Mouse (Mus musculus): ENCODE results near the gene Kcng4. TPM values are rescaled to one million over a fixed set of nuclear protein-coding genes. Genes with fewer than 3 reads are reported as not detected.
A peak's percentile ranks its signal among the peaks of the same experiment; 100 is the strongest.

Gene Kcng4
- polyA plus RNA-seq, 1 experiment from 2014 or later: 0.14 TPM

GRCm38 (mm10) chr8:119604996-119605395 lies 30.5 kb downstream of the Kcng4 start, which contains the start of gene Taf1c:
TSS of gene Taf1c (minus strand) at chr8:119605222.
- Histone ChIP-seq H3K9ac (replicated peaks) (peak within 1 kb of the TSS; percentile 74), H3K9me3 (replicated peaks) (no peaks in the 10 kb centered on the region), H3K27ac (replicated peaks) (peak within 1 kb of the TSS; percentile 67), H3K36me3 (peaks cover 26% of the 10 kb centered on the region), H3K4me3 (replicated peaks) (peak within 1 kb of the TSS; percentile 85), H3K4me2 (peak within 1 kb of the TSS; percentile 88), H3K4me1 (peaks cover 17% of the 10 kb centered on the region), H3K27me3 (replicated peaks) (no peaks in the 10 kb centered on the region)
- under 1% methylated on average over 23 of the region's 23 CpGs for WGBS
- ATAC-seq (ENCODE audit: low FRiP score): peak; percentile 85

- H3K9me3 ChIP-seq (replicated peaks): no peaks in the 10 kb centered on the region
- H3K4me2 ChIP-seq: peak overlapping the region; percentile 88
- ATAC-seq (ENCODE audit: low FRiP score): no peak
- H3K36me3 ChIP-seq: peaks cover 31% of the 10 kb centered on the region
- H3K4me3 ChIP-seq (replicated peaks): peak overlapping the region; percentile 85
- WGBS: 41% methylated on average over 12 of the region's 12 CpGs
- H3K4me1 ChIP-seq: peaks cover 17% of the 10 kb centered on the region
- no peaks in the 10 kb centered on the region for H3K27me3 ChIP-seq (replicated peaks)
- H3K27ac ChIP-seq (replicated peaks): peak overlapping the region; percentile 67
- peak overlapping the region; percentile 74 for H3K9ac ChIP-seq (replicated peaks)
Measured at GRCm38 (mm10) chr8:119604398-119604803, 31.1 kb downstream of the Kcng4 start.

- H3K4me1 ChIP-seq: peaks cover 17% of the 10 kb centered on the region
- WGBS: 93% methylated on average over 4 of the region's 4 CpGs
- no peak for ATAC-seq (ENCODE audit: low FRiP score)
- H3K4me2 ChIP-seq: peak overlapping the region; percentile 88
- no peaks in the 10 kb centered on the region for H3K27me3 ChIP-seq (replicated peaks)
- H3K4me3 ChIP-seq (replicated peaks): peak overlapping the region; percentile 85
- H3K36me3 ChIP-seq: peaks cover 37% of the 10 kb centered on the region
- no peaks in the 10 kb centered on the region for H3K9me3 ChIP-seq (replicated peaks)
- H3K9ac ChIP-seq (replicated peaks): peak overlapping the region; percentile 74; the same call in 1 of the 2 replicates
- no peak overlapping the region for H3K27ac ChIP-seq (replicated peaks)
Measured at GRCm38 (mm10) chr8:119603771-119604170, 31.7 kb downstream of the Kcng4 start.

- Histone ChIP-seq H3K27ac (replicated peaks) (no peak overlapping the region), H3K9ac (replicated peaks) (no peak overlapping the region), H3K36me3 (peaks cover 7% of the 10 kb centered on the region), H3K4me3 (replicated peaks) (no peak overlapping the region), H3K4me1 (no peaks in the 10 kb centered on the region), H3K27me3 (replicated peaks) (no peaks in the 10 kb centered on the region), H3K4me2 (no peak overlapping the region), H3K9me3 (replicated peaks) (no peaks in the 10 kb centered on the region)
- ATAC-seq (ENCODE audit: low FRiP score): no peak
- 91% methylated on average over 7 of the region's 7 CpGs for WGBS
Measured at GRCm38 (mm10) chr8:119591456-119591855, 44.0 kb downstream of the Kcng4 start.

GRCm38 (mm10) chr8:119590348-119590747 lies 45.1 kb downstream of the Kcng4 start:
- no peak overlapping the region for H3K27ac ChIP-seq (replicated peaks)
- WGBS: 87% methylated on average over 14 of the region's 14 CpGs
- no peaks in the 10 kb centered on the region for H3K27me3 ChIP-seq (replicated peaks)
- peaks cover 3% of the 10 kb centered on the region; the same call in 1 of the 2 replicates for H3K36me3 ChIP-seq
- 0 out of 2 replicates have a peak, but pooled peaks cover 4% of the 10 kb centered on the region for H3K4me1 ChIP-seq
- H3K9ac ChIP-seq (replicated peaks): no peak overlapping the region
- no peak overlapping the region for H3K4me2 ChIP-seq
- ATAC-seq (ENCODE audit: low FRiP score): no peak
- H3K4me3 ChIP-seq (replicated peaks): no peak overlapping the region
- no peaks in the 10 kb centered on the region for H3K9me3 ChIP-seq (replicated peaks)

GRCm38 (mm10) chr8:119588844-119589243 lies 46.6 kb downstream of the Kcng4 start:
- ATAC-seq (ENCODE audit: low FRiP score): no peak
- no peak overlapping the region for H3K4me3 ChIP-seq (replicated peaks)
- no peaks in the 10 kb centered on the region for H3K9me3 ChIP-seq (replicated peaks)
- H3K4me1 ChIP-seq: 0 out of 2 replicates have a peak, but pooled peaks cover 4% of the 10 kb centered on the region
- H3K4me2 ChIP-seq: no peak overlapping the region
- H3K36me3 ChIP-seq: no peaks in the 10 kb centered on the region
- WGBS: 28% methylated on average over 10 of the region's 10 CpGs
- H3K27me3 ChIP-seq (replicated peaks): no peaks in the 10 kb centered on the region
- no peak overlapping the region for H3K27ac ChIP-seq (replicated peaks)
- no peak overlapping the region for H3K9ac ChIP-seq (replicated peaks)

- 0 out of 2 replicates have a peak, but pooled peaks cover 4% of the 10 kb centered on the region for H3K4me1 ChIP-seq
- no peaks in the 10 kb centered on the region for H3K9me3 ChIP-seq (replicated peaks)
- 73% methylated on average over 4 of the region's 4 CpGs for WGBS
Measured at GRCm38 (mm10) chr8:119588321-119588720, 47.2 kb downstream of the Kcng4 start.

GRCm38 (mm10) chr8:119585901-119586300 lies 49.6 kb downstream of the Kcng4 start:
- Histone ChIP-seq H3K9me3 (replicated peaks) (no peaks in the 10 kb centered on the region), H3K27ac (replicated peaks) (no peak overlapping the region), H3K27me3 (replicated peaks) (no peaks in the 10 kb centered on the region), H3K4me1 (0 out of 2 replicates have a peak, but pooled peaks cover 4% of the 10 kb centered on the region), H3K4me3 (replicated peaks) (peak overlapping the region; percentile 28), H3K4me2 (peak overlapping the region; percentile 59), H3K36me3 (no peaks in the 10 kb centered on the region), H3K9ac (replicated peaks) (0 out of 2 replicates have a peak overlapping the region, but pooled peaks have one; percentile 5)
- ATAC-seq (ENCODE audit: low FRiP score): no peak
- WGBS: 20% methylated on average over 17 of the region's 24 CpGs

More at GRCm38 (mm10) chr8:119588321-119588720, 47.2 kb downstream of the Kcng4 start:
- Histone ChIP-seq H3K36me3 (no peaks in the 10 kb centered on the region), H3K9ac (replicated peaks) (no peak overlapping the region), H3K27me3 (replicated peaks) (no peaks in the 10 kb centered on the region), H3K4me3 (replicated peaks) (no peak overlapping the region), H3K4me2 (no peak overlapping the region), H3K27ac (replicated peaks) (no peak overlapping the region)
- ATAC-seq (ENCODE audit: low FRiP score): no peak

GRCm38 (mm10) chr8:119580441-119581161 lies 54.9 kb downstream of the Kcng4 start:
- Histone ChIP-seq H3K4me2 (no peak overlapping the region), H3K9me3 (replicated peaks) (no peaks in the 10 kb centered on the region), H3K4me3 (replicated peaks) (no peak overlapping the region), H3K27me3 (replicated peaks) (peaks cover 19% of the 10 kb centered on the region), H3K4me1 (peaks cover 2% of the 10 kb centered on the region), H3K27ac (replicated peaks) (no peak overlapping the region), H3K36me3 (no peaks in the 10 kb centered on the region), H3K9ac (replicated peaks) (no peak overlapping the region)
- 80% methylated on average over 5 of the region's 5 CpGs for WGBS
- no peak for ATAC-seq (ENCODE audit: low FRiP score)

- Histone ChIP-seq H3K27ac (replicated peaks) (no peak overlapping the region), H3K4me3 (replicated peaks) (no peak overlapping the region), H3K4me1 (peaks cover 8% of the 10 kb centered on the region), H3K9ac (replicated peaks) (no peak overlapping the region), H3K9me3 (replicated peaks) (no peaks in the 10 kb centered on the region), H3K36me3 (no peaks in the 10 kb centered on the region), H3K4me2 (no peak overlapping the region), H3K27me3 (replicated peaks) (peaks cover 19% of the 10 kb centered on the region)
- ATAC-seq (ENCODE audit: low FRiP score): no peak
- 41% methylated on average over 13 of the region's 13 CpGs for WGBS
Measured at GRCm38 (mm10) chr8:119579096-119579495, 56.4 kb downstream of the Kcng4 start.

- H3K36me3 ChIP-seq: no peaks in the 10 kb centered on the region
- 2% methylated on average over 16 of the region's 16 CpGs for WGBS
- ATAC-seq (ENCODE audit: low FRiP score): peak; percentile 43; the same call in 1 of the 2 replicates
Measured at GRCm38 (mm10) chr8:119575366-119575726, 60.1 kb downstream of the Kcng4 start.

More at GRCm38 (mm10) chr8:119575366-119575726, 60.1 kb downstream of the Kcng4 start:
- H3K27ac ChIP-seq (replicated peaks): peak overlapping the region; percentile 75
- peak overlapping the region; percentile 66 for H3K4me3 ChIP-seq (replicated peaks)
- no peaks in the 10 kb centered on the region for H3K9me3 ChIP-seq (replicated peaks)
- peaks cover 25% of the 10 kb centered on the region for H3K4me1 ChIP-seq
- peak overlapping the region; percentile 92 for H3K4me2 ChIP-seq
- peaks cover 19% of the 10 kb centered on the region for H3K27me3 ChIP-seq (replicated peaks)
- peak overlapping the region; percentile 80 for H3K9ac ChIP-seq (replicated peaks)
